Mouse (Mus musculus) frontal cortex, adult 2 months (tissue): ENCODE data around the gene Chd2. TPM values are rescaled to one million over a fixed set of nuclear protein-coding genes. Genes with fewer than 3 reads are reported as not detected.
"Not testable (repeated sequence)": the region's sequence is repeated elsewhere in the genome, so short reads cannot be mapped to it uniquely, and the experiment has no call there.

ENCODE experiments used
- DNase-seq, 2 experiments: peaks; one replicate each; pipeline ENCODE4 v3.0.0; 2022; ENCODE audit warnings: low spot score in 1 of 2; ENCODE audit errors: extremely low spot score in 1 of 2
- polyA plus RNA-seq: library from polyadenylated mRNA; depleted of rRNA; stranded (reverse); fragments of >200 nt; gene quantifications from 2 replicates; pipeline ENCODE4 v1.2.3, GENCODE M21; 2012

Chd2 gene
- polyA plus RNA-seq, 1 experiment, result 37.0 TPM

- DNase-seq, result no peak
Observed at GRCm38 (mm10) chr7:73542131-73542853, 662 bp upstream of the Chd2 start.

- no peak for DNase-seq
Observed at GRCm38 (mm10) chr7:73541079-73541390, 595 bp downstream of the Chd2 start.

- no peak for DNase-seq
Observed at GRCm38 (mm10) chr7:73540202-73541078, 1.2 kb downstream of the Chd2 start.

GRCm38 (mm10) chr7:73539116-73539682 is 2.4 kb downstream of the Chd2 start:
- no peak for DNase-seq

- DNase-seq, result no peak
Observed at GRCm38 (mm10) chr7:73538424-73539079, 3.1 kb downstream of the Chd2 start.

- DNase-seq, result peak; percentile 100
Observed at GRCm38 (mm10) chr7:73537634-73538423, 3.8 kb downstream of the Chd2 start.

- no peak for DNase-seq
Observed at GRCm38 (mm10) chr7:73537228-73537627, 4.4 kb downstream of the Chd2 start.

- no peak for DNase-seq
Observed at GRCm38 (mm10) chr7:73536579-73536978, 5.1 kb downstream of the Chd2 start.

- no peak for DNase-seq
Observed at GRCm38 (mm10) chr7:73535861-73536200, 5.8 kb downstream of the Chd2 start.

- DNase-seq, result no peak
Observed at GRCm38 (mm10) chr7:73534937-73535860, 6.4 kb downstream of the Chd2 start.

GRCm38 (mm10) chr7:73533457-73533856 is 8.2 kb downstream of the Chd2 start:
- DNase-seq, result no peak

- no peak for DNase-seq
Observed at GRCm38 (mm10) chr7:73532916-73533315, 8.7 kb downstream of the Chd2 start.

- no peak for DNase-seq
Observed at GRCm38 (mm10) chr7:73532139-73532538, 9.5 kb downstream of the Chd2 start.

- no peak for DNase-seq
Observed at GRCm38 (mm10) chr7:73531506-73532093, 10.0 kb downstream of the Chd2 start.

- no peak for DNase-seq
Observed at GRCm38 (mm10) chr7:73530846-73531245, 10.8 kb downstream of the Chd2 start.

- DNase-seq, result no peak
Observed at GRCm38 (mm10) chr7:73530164-73530563, 11.5 kb downstream of the Chd2 start.

- DNase-seq, result no peak
Observed at GRCm38 (mm10) chr7:73529261-73529660, 12.4 kb downstream of the Chd2 start.

GRCm38 (mm10) chr7:73528377-73528894 is 13.2 kb downstream of the Chd2 start:
- not testable (repeated sequence) for DNase-seq

- no peak for DNase-seq
Observed at GRCm38 (mm10) chr7:73527225-73527624, 14.4 kb downstream of the Chd2 start.
